Mouse (Mus musculus): ENCODE data around the gene Pgbd1. TPM values are rescaled to one million over a fixed set of nuclear protein-coding genes. Genes with fewer than 3 reads are reported as not detected.
A peak's percentile ranks its signal among the peaks of the same experiment; 100 is the strongest.
"Not testable (repeated sequence)": the region's sequence is repeated elsewhere in the genome, so short reads cannot be mapped to it uniquely, and the experiment has no call there.

Gene Pgbd1
- polyA plus RNA-seq (2015; fragmentation: Nextera tagmentation; extraction: Ambion mirVana), result 3.6 and 3.9 TPM in 2 replicates

GRCm38 (mm10) chr13:21440503-21441206, at the start of gene Pgbd1:
Gene Pgbd1, minus strand, starts transcription at chr13:21441058.
- peak within 1 kb of the TSS; percentile 88 for H3K27ac ChIP-seq
- no peaks in the 10 kb centered on the region for H3K27me3 ChIP-seq
- peak; percentile 92 for ATAC-seq (replicated peaks; ENCODE audit: low FRiP score)
- peak within 1 kb of the TSS; percentile 83 for H3K4me2 ChIP-seq
- WGBS, result under 1% methylated on average over 32 of the region's 32 CpGs
- H3K4me1 ChIP-seq, result peaks cover 11% of the 10 kb centered on the region; the same call in 1 of the 2 replicates
- H3K4me3 ChIP-seq (replicated peaks), result peak within 1 kb of the TSS; percentile 57
- no peaks in the 10 kb centered on the region for H3K9me3 ChIP-seq (replicated peaks)
- H3K36me3 ChIP-seq, result peaks cover 32% of the 10 kb centered on the region
- H3K9ac ChIP-seq, result peak within 1 kb of the TSS; percentile 64

- no peak for ATAC-seq (replicated peaks; ENCODE audit: low FRiP score)
- 90% methylated on average over 1 of the region's 1 CpGs for WGBS
Observed at GRCm38 (mm10) chr13:21486881-21487280, 46.0 kb upstream of the Pgbd1 start.

GRCm38 (mm10) chr13:21478759-21479670, 38.2 kb upstream of the Pgbd1 start, which contains the start of the genes Zkscan4 and Gm10065:
Gene Zkscan4, plus strand, starts transcription at chr13:21478907.
Gene Gm10065, minus strand, starts transcription at chr13:21479441.
- H3K4me1 ChIP-seq; H3K27me3 ChIP-seq; H3K36me3 ChIP-seq; H3K9me3 ChIP-seq (replicated peaks): not testable (repeated sequence)
- H3K9ac ChIP-seq, result peak within 1 kb of the TSS; percentile 52
- 2% methylated on average over 31 of the region's 31 CpGs for WGBS
- peak within 1 kb of the TSS; percentile 86 for H3K27ac ChIP-seq
- H3K4me2 ChIP-seq, result peak within 1 kb of the TSS; percentile 71
- H3K4me3 ChIP-seq (replicated peaks), result peak within 1 kb of the TSS; percentile 63
- peak; percentile 93 for ATAC-seq (replicated peaks; ENCODE audit: low FRiP score)

More at GRCm38 (mm10) chr13:21486881-21487280, 46.0 kb upstream of the Pgbd1 start:
- H3K9ac ChIP-seq, result no peak overlapping the region
- no peak overlapping the region for H3K27ac ChIP-seq
- no peak overlapping the region for H3K4me2 ChIP-seq
- H3K4me3 ChIP-seq (replicated peaks), result no peak overlapping the region
- H3K27me3 ChIP-seq, result no peaks in the 10 kb centered on the region
- H3K36me3 ChIP-seq, result peaks cover 16% of the 10 kb centered on the region
- no peaks in the 10 kb centered on the region for H3K9me3 ChIP-seq (replicated peaks)
- H3K4me1 ChIP-seq, result no peaks in the 10 kb centered on the region

- H3K4me1 ChIP-seq, result peaks cover 4% of the 10 kb centered on the region; the same call in 1 of the 2 replicates
- H3K36me3 ChIP-seq, result no peaks in the 10 kb centered on the region
- H3K4me3 ChIP-seq (replicated peaks), result no peak overlapping the region
- 38% methylated on average over 4 of the region's 4 CpGs for WGBS
- no peaks in the 10 kb centered on the region for H3K9me3 ChIP-seq (replicated peaks)
- no peak overlapping the region for H3K4me2 ChIP-seq
- H3K9ac ChIP-seq, result no peak overlapping the region
- no peak overlapping the region for H3K27ac ChIP-seq
- no peak for ATAC-seq (replicated peaks; ENCODE audit: low FRiP score)
- H3K27me3 ChIP-seq, result peaks cover 23% of the 10 kb centered on the region
Observed at GRCm38 (mm10) chr13:21472427-21472826, 31.6 kb upstream of the Pgbd1 start.

DNA sequence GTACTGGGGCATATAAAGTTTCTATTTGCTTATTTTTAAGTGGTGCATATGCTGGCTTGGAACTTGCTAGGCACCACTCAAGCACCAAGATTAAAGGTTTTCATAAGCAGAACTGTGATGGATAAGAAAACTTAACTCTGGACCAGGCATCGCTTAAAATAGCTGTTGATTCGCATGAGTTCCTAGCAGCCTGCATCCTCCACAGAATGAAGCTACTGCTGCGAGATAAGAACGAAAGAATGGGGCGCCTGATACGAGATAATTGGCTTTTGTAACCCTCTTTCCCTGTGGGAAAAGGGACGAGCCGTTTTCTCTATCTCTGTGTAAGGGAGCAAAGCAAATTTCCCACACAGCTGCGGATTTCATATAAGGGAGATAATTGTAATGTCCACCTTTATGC, 28.2 kb upstream of the Pgbd1 start:
- no peak overlapping the region for H3K9ac ChIP-seq
- WGBS, result 39% methylated on average over 9 of the region's 9 CpGs
- no peak for ATAC-seq (replicated peaks; ENCODE audit: low FRiP score)
- peaks cover 29% of the 10 kb centered on the region for H3K27me3 ChIP-seq
- H3K36me3 ChIP-seq, result no peaks in the 10 kb centered on the region
- peak overlapping the region; percentile 93 for H3K4me2 ChIP-seq
- H3K9me3 ChIP-seq (replicated peaks), result no peaks in the 10 kb centered on the region
- H3K4me1 ChIP-seq, result peaks cover 4% of the 10 kb centered on the region; the same call in 1 of the 2 replicates
- H3K27ac ChIP-seq, result no peak overlapping the region
- peak overlapping the region; percentile 64; the same call in 1 of the 2 replicates for H3K4me3 ChIP-seq (replicated peaks)

GRCm38 (mm10) chr13:21468061-21469019, 27.5 kb upstream of the Pgbd1 start, which contains the start of gene Nkapl:
Gene Nkapl, minus strand, starts transcription at chr13:21468509.
- Histone ChIP-seq H3K27ac (0 out of 2 replicates have a peak within 1 kb of the TSS, but pooled peaks have one; percentile 20), H3K9me3 (replicated peaks) (no peaks in the 10 kb centered on the region), H3K9ac (peak within 1 kb of the TSS; percentile 63), H3K36me3 (no peaks in the 10 kb centered on the region), H3K4me3 (replicated peaks) (peak within 1 kb of the TSS; percentile 64), H3K4me1 (peaks cover 4% of the 10 kb centered on the region; the same call in 1 of the 2 replicates), H3K4me2 (peak within 1 kb of the TSS; percentile 93), H3K27me3 (peaks cover 29% of the 10 kb centered on the region)
- under 1% methylated on average over 54 of the region's 54 CpGs for WGBS
- peak; percentile 99 for ATAC-seq (replicated peaks; ENCODE audit: low FRiP score)

DNA sequence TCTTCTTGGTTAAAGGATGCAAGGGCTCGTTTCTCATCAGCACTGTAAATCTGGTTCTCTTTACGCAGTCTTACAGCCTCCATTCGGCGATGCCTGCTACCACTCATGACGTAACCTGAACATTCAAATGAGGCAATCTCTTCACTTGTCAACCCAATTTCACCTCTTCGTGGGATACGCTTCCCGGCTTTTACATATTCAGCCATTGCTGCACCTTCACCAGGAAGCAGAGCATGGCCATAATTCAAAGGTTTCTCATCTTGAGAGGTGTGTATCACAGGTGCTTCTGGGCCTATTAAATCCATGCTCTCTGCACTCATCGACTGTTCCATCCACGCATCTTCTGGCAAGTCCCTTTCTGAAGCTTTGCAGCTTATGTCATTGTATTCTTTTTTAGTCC, 26.5 kb upstream of the Pgbd1 start:
- WGBS, result 82% methylated on average over 10 of the region's 10 CpGs

GRCm38 (mm10) chr13:21462516-21462915, 21.7 kb upstream of the Pgbd1 start:
- not testable (repeated sequence) for H3K4me3 ChIP-seq (replicated peaks); H3K9ac ChIP-seq; H3K36me3 ChIP-seq; H3K27ac ChIP-seq; H3K9me3 ChIP-seq (replicated peaks); H3K4me2 ChIP-seq; H3K4me1 ChIP-seq; ATAC-seq (replicated peaks; ENCODE audit: low FRiP score)
- peaks cover 15% of the 10 kb centered on the region; the same call in 1 of the 2 replicates for H3K27me3 ChIP-seq
- 52% methylated on average over 9 of the region's 9 CpGs for WGBS

More for the DNA sequence above, 26.5 kb upstream of the Pgbd1 start:
- no peak overlapping the region for H3K9ac ChIP-seq
- no peak overlapping the region for H3K4me2 ChIP-seq
- H3K9me3 ChIP-seq (replicated peaks), result no peaks in the 10 kb centered on the region
- H3K4me1 ChIP-seq, result peaks cover 4% of the 10 kb centered on the region; the same call in 1 of the 2 replicates
- no peak overlapping the region for H3K27ac ChIP-seq
- ATAC-seq (replicated peaks; ENCODE audit: low FRiP score), result no peak
- H3K4me3 ChIP-seq (replicated peaks), result no peak overlapping the region
- no peaks in the 10 kb centered on the region for H3K36me3 ChIP-seq
- peaks cover 29% of the 10 kb centered on the region for H3K27me3 ChIP-seq

DNA sequence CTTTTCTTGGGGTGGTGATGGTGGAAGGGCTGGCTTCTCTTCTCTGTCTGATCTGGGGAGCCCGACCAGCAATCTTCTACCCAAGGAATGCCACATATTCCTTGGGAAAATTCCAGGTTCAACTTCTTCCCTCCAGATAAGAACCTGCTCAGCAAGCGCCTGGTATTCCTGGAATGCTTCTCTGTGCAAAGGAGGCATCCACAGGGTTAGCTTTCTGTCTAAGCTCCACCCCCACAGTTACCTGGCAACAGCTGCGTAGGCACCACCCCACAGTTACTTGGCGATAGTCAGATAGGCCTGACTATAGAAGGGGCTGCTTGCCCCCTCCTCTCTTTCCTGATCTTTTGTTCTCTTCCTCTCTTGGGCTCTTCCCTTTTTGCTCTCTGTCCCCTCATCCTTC, 15.5 kb upstream of the Pgbd1 start:
- no peaks in the 10 kb centered on the region for H3K9me3 ChIP-seq (replicated peaks)
- peaks cover 3% of the 10 kb centered on the region; the same call in 1 of the 2 replicates for H3K36me3 ChIP-seq
- ATAC-seq (replicated peaks; ENCODE audit: low FRiP score), result peak; percentile 77
- peaks cover 17% of the 10 kb centered on the region for H3K4me1 ChIP-seq
- H3K9ac ChIP-seq, result no peak overlapping the region
- H3K4me2 ChIP-seq, result no peak overlapping the region
- H3K27ac ChIP-seq, result no peak overlapping the region
- H3K27me3 ChIP-seq, result peaks cover 11% of the 10 kb centered on the region; the same call in 1 of the 2 replicates
- WGBS, result 12% methylated on average over 4 of the region's 4 CpGs
- H3K4me3 ChIP-seq (replicated peaks), result no peak overlapping the region

- 69% methylated on average over 3 of the region's 3 CpGs for WGBS
- peaks cover 4% of the 10 kb centered on the region; the same call in 1 of the 2 replicates for H3K27me3 ChIP-seq
- peaks cover 19% of the 10 kb centered on the region for H3K4me1 ChIP-seq
- H3K9ac ChIP-seq, result no peak overlapping the region
- ATAC-seq (replicated peaks; ENCODE audit: low FRiP score), result no peak
- H3K27ac ChIP-seq, result peak overlapping the region; percentile 87; the same call in 1 of the 2 replicates
- peak overlapping the region; percentile 65 for H3K4me2 ChIP-seq
- peak overlapping the region; percentile 84; the same call in 1 of the 2 replicates for H3K4me3 ChIP-seq (replicated peaks)
- H3K36me3 ChIP-seq, result peaks cover 13% of the 10 kb centered on the region; the same call in 1 of the 2 replicates
- no peaks in the 10 kb centered on the region for H3K9me3 ChIP-seq (replicated peaks)
Observed at GRCm38 (mm10) chr13:21454133-21454532, 13.3 kb upstream of the Pgbd1 start.

GRCm38 (mm10) chr13:21453449-21453848, 12.6 kb upstream of the Pgbd1 start, which contains the start of gene Zscan26:
Gene Zscan26, minus strand, starts transcription at chr13:21453730.
- peak within 1 kb of the TSS; percentile 84 for H3K4me3 ChIP-seq (replicated peaks)
- peak within 1 kb of the TSS; percentile 65 for H3K4me2 ChIP-seq
- ATAC-seq (replicated peaks; ENCODE audit: low FRiP score), result peak; percentile 94
- H3K9me3 ChIP-seq (replicated peaks), result no peaks in the 10 kb centered on the region
- H3K9ac ChIP-seq, result peak within 1 kb of the TSS; percentile 79
- H3K4me1 ChIP-seq, result peaks cover 19% of the 10 kb centered on the region
- peaks cover 4% of the 10 kb centered on the region; the same call in 1 of the 2 replicates for H3K27me3 ChIP-seq
- H3K36me3 ChIP-seq, result peaks cover 20% of the 10 kb centered on the region
- H3K27ac ChIP-seq, result peak within 1 kb of the TSS; percentile 87
- under 1% methylated on average over 23 of the region's 23 CpGs for WGBS
